Mouse (Mus musculus) CH12.LX (cell line): ENCODE measurements around the gene Zfp563. TPM values are rescaled to one million over a fixed set of nuclear protein-coding genes. Genes with fewer than 3 reads are reported as not detected.
A peak's percentile ranks its signal among the peaks of the same experiment; 100 is the strongest.

Experiments
- DNase-seq: peaks from one replicate; pipeline ENCODE4 v3.0.0-alpha.2; 2013; ENCODE audit errors: extremely low read depth
- H3K27ac ChIP-seq: 2 replicates; pipeline ENCODE4 v1.5.1; 2012; ENCODE audit warnings: low read depth, mild to moderate bottlenecking, control low read depth, moderate library complexity; ENCODE audit not compliant: insufficient read depth
- H3K27me3 ChIP-seq: replicated peaks from 2 replicates; pipeline ENCODE3; 2012; ENCODE audit warnings: inconsistent platforms
- H3K36me3 ChIP-seq, 2 experiments: replicated peaks in 1 of 2; 2 replicates each; pipeline versions ENCODE3 to v1.6.1; 2012; ENCODE audit warnings: inconsistent platforms in 1 of 2, low read length in 1 of 2, mild to moderate bottlenecking in 1 of 2, mixed read lengths in 1 of 2, moderate library complexity in 1 of 2; ENCODE audit not compliant: control insufficient read depth in 1 of 2, insufficient read depth in 1 of 2
- H3K4me1 ChIP-seq, 2 experiments: 2 replicates each; pipeline ENCODE4 v1.6.1; 2012; ENCODE audit warnings: inconsistent platforms in 1 of 2, moderate library complexity in 1 of 2; ENCODE audit not compliant: insufficient read depth in 2 of 2, control insufficient read depth in 1 of 2
- H3K4me2 ChIP-seq: 2 replicates; pipeline ENCODE4 v1.6.1; 2012; ENCODE audit warnings: low read depth, mild to moderate bottlenecking, control low read depth; ENCODE audit not compliant: poor library complexity, insufficient read depth, severe bottlenecking
- H3K4me3 ChIP-seq, 3 experiments: fragments of 150-350 bp in 1 of 3; sonication (generic) in 1 of 3; replicated peaks in 1 of 3; 2 replicates each; pipeline versions ENCODE3 to v1.5.1; 2011 to 2012; ENCODE audit warnings: low read depth in 2 of 3, low read length in 2 of 3, mild to moderate bottlenecking in 2 of 3, moderate library complexity in 2 of 3, control low read depth in 1 of 3, improper control_type of control experiment in 1 of 3, inconsistent platforms in 1 of 3, mixed read lengths in 1 of 3; ENCODE audit not compliant: poor library complexity in 1 of 3
- H3K79me2 ChIP-seq: replicated peaks from 2 replicates; pipeline ENCODE4 v1.6.1; 2012; ENCODE audit warnings: mild to moderate bottlenecking, moderate library complexity; ENCODE audit not compliant: control insufficient read depth, poor library complexity, insufficient read depth, severe bottlenecking; ENCODE audit errors: extremely low read depth
- H3K9ac ChIP-seq: 2 replicates; pipeline ENCODE4 v1.6.1; 2012; ENCODE audit warnings: low read depth, mild to moderate bottlenecking, control low read depth, moderate library complexity; ENCODE audit not compliant: insufficient read depth
- H3K9me3 ChIP-seq: replicated peaks from 2 replicates; pipeline ENCODE3; 2012; ENCODE audit warnings: low read length, inconsistent platforms, mixed read lengths
- CHD2 ChIP-seq: IDR thresholded peaks from 2 replicates; pipeline ENCODE4 v1.6.1; 2011; ENCODE audit warnings: low read length, improper control_type of control experiment
- E2F4 ChIP-seq: IDR thresholded peaks from 2 replicates; pipeline ENCODE4 v1.6.1; 2011; ENCODE audit warnings: low read depth, low read length, improper control_type of control experiment; ENCODE audit not compliant: insufficient replicate concordance
- GABPA ChIP-seq: IDR thresholded peaks from 2 replicates; pipeline ENCODE4 v1.6.1; 2012; ENCODE audit warnings: low read depth, low read length, improper control_type of control experiment, inconsistent platforms; ENCODE audit not compliant: insufficient replicate concordance
- KAT2A ChIP-seq: IDR thresholded peaks from 2 replicates; pipeline ENCODE4 v1.6.1; 2012; ENCODE audit warnings: low read length, improper control_type of control experiment, inconsistent platforms; ENCODE audit not compliant: insufficient replicate concordance
- MEF2A ChIP-seq: IDR thresholded peaks from 2 replicates; pipeline ENCODE4 v1.6.1; 2014; ENCODE audit warnings: low read depth, mild to moderate bottlenecking, inconsistent platforms, low read length, improper control_type of control experiment, borderline replicate concordance
- MXI1 ChIP-seq: IDR thresholded peaks from 2 replicates; pipeline ENCODE4 v1.6.1; 2011; ENCODE audit warnings: mild to moderate bottlenecking, low read depth, low read length, improper control_type of control experiment
- NRF1 ChIP-seq: IDR thresholded peaks from 2 replicates; pipeline ENCODE4 v1.6.1; 2014; ENCODE audit warnings: low read depth, mild to moderate bottlenecking, inconsistent platforms, low read length, improper control_type of control experiment, moderate library complexity
- POLR2AphosphoS2 ChIP-seq: IDR thresholded peaks from 2 replicates; pipeline ENCODE4 v1.6.1; 2011; ENCODE audit warnings: low read depth, low read length, improper control_type of control experiment
- TBP ChIP-seq: conservative IDR thresholded peaks from 2 replicates; pipeline ENCODE4 v1.6.1; 2011; ENCODE audit warnings: low read depth, low read length, improper control_type of control experiment
- TCF12 ChIP-seq: IDR thresholded peaks from 2 replicates; pipeline ENCODE4 v1.6.1; 2014; ENCODE audit warnings: low read depth, mild to moderate bottlenecking, inconsistent platforms, low read length, improper control_type of control experiment
- UBTF ChIP-seq: IDR thresholded peaks from 2 replicates; pipeline ENCODE4 v1.6.1; 2012; ENCODE audit warnings: low read depth, mild to moderate bottlenecking, inconsistent platforms, low read length, improper control_type of control experiment, moderate library complexity
- USF1 ChIP-seq: IDR thresholded peaks from 2 replicates; pipeline ENCODE4 v1.6.1; 2014; ENCODE audit warnings: low read depth, mild to moderate bottlenecking, inconsistent platforms, low read length, improper control_type of control experiment
- USF2 ChIP-seq: conservative IDR thresholded peaks from 2 replicates; pipeline ENCODE4 v1.6.1; 2011; ENCODE audit warnings: low read depth, low read length, improper control_type of control experiment
- ZKSCAN1 ChIP-seq: IDR thresholded peaks from 2 replicates; pipeline ENCODE4 v1.6.1; 2012; ENCODE audit warnings: low read depth, inconsistent platforms, low read length, improper control_type of control experiment, borderline replicate concordance
- ZMIZ1 ChIP-seq: IDR thresholded peaks from 2 replicates; pipeline ENCODE4 v1.6.1; 2012; ENCODE audit warnings: low read depth, mild to moderate bottlenecking, inconsistent platforms, low read length, improper control_type of control experiment
- ZNF384 ChIP-seq: IDR thresholded peaks from 2 replicates; pipeline ENCODE4 v1.6.1; 2012; ENCODE audit warnings: low read depth, low read length, improper control_type of control experiment, inconsistent platforms
- dilution Hi-C: fragments of 300-500 bp; cut with MboI; formaldehyde crosslinking; loops from 2 replicates; pipeline ENCODE4 v1.14.3; 2020; ENCODE audit warnings: low sequenced_read_pairs; ENCODE audit not compliant: extremely low pct_unique_long_range_greater_than_20kb, extremely low pct_ligation_motif_present
- in situ Hi-C: fragments of 300-500 bp; cut with MboI; formaldehyde crosslinking; loops from 3 replicates; pipeline ENCODE4 v1.14.3; 2019; ENCODE audit warnings: low sequenced_read_pairs, low pct_ligation_motif_present, low pct_unique_long_range_greater_than_20kb, mixed read lengths
- polyA plus RNA-seq: library from polyadenylated mRNA; unstranded; fragments of >175 nt; gene quantifications from 2 replicates; pipeline ENCODE4 v1.2.1, GENCODE M21; 2012; ENCODE audit warnings: low read depth; ENCODE audit not compliant: insufficient read length
- total RNA-seq, 2 experiments: library from RNA; depleted of rRNA; stranded (reverse); fragments of 300-350 nt in 1 of 2; fragments of >200 nt in 1 of 2; gene quantifications; 2 replicates each; pipeline ENCODE4 v1.2.3; 2012 to 2014

The Zfp563 gene
- total and polyA plus RNA-seq, 3 experiments, result 1.9 to 4.1 (median 4.1) TPM

GRCm38 (mm10) chr17:33092391-33093193 lies 3.5 kb downstream of the Zfp563 start (continued):
- 0 out of 2 replicates have a peak, but pooled peaks have one; percentile 10 for TF ChIP-seq CHD2
- 0 out of 2 replicates have a peak, but pooled peaks have one; percentile 17 for TF ChIP-seq TBP
- no peak for TF ChIP-seq USF1
- TF ChIP-seq USF2, result no peak
- TF ChIP-seq ZKSCAN1, result no peak
- TF ChIP-seq ZNF384, result no peak
- peak; percentile 51; the same call in 1 of the 2 replicates for TF ChIP-seq TCF12
- TF ChIP-seq ZMIZ1, result 0 out of 2 replicates have a peak, but pooled peaks have one; percentile 17
- TF ChIP-seq MXI1, result peak; percentile 39
- TF ChIP-seq KAT2A, result peak; percentile 75; the same call in 1 of the 2 replicates

GRCm38 (mm10) chr17:33097396-33097795 lies 8.3 kb downstream of the Zfp563 start:
- peaks cover 0 to under 1% of the 10 kb centered on the region in 2 experiments for H3K36me3 ChIP-seq
- dilution Hi-C loops (no loop called here), in situ Hi-C loops (no loop called here)
- TF ChIP-seq MEF2A, result no peak
- H3K79me2 ChIP-seq, result peaks cover 6% of the 10 kb centered on the region; the same call in 1 of the 2 replicates
- no peak for DNase-seq
- peaks cover 0 to 2% of the 10 kb centered on the region in 2 experiments; a peak in 1 of 4 replicates for H3K4me1 ChIP-seq
- no peak overlapping the region for H3K4me3 ChIP-seq
- no peaks in the 10 kb centered on the region for H3K27me3 ChIP-seq
- H3K4me2 ChIP-seq, result no peak overlapping the region
- H3K9me3 ChIP-seq, result no peaks in the 10 kb centered on the region
- H3K27ac ChIP-seq, result no peak overlapping the region
- H3K9ac ChIP-seq, result no peak overlapping the region

- Histone ChIP-seq H3K4me1 (no peaks in the 10 kb centered on the region), H3K4me2 (no peak overlapping the region), H3K27ac (no peak overlapping the region), H3K79me2 (no peaks in the 10 kb centered on the region), H3K4me3 (no peak overlapping the region), H3K27me3 (no peaks in the 10 kb centered on the region), H3K36me3 (no peaks in the 10 kb centered on the region), H3K9ac (no peak overlapping the region), H3K9me3 (no peaks in the 10 kb centered on the region)
- no peak for DNase-seq
- in situ Hi-C loops, result no loop called here
- no peak for TF ChIP-seq UBTF
- TF ChIP-seq E2F4, result no peak
- TF ChIP-seq GABPA, result no peak
- TF ChIP-seq POLR2AphosphoS2, result no peak
- no peak for TF ChIP-seq NRF1
- no peak for TF ChIP-seq USF2
- TF ChIP-seq, all 38 proteins: peak for 0
- dilution Hi-C loops, result no loop called here
Measured at GRCm38 (mm10) chr17:33124546-33124945, 35.4 kb downstream of the Zfp563 start.
